Mouse (Mus musculus): Measurements from ENCODE around the gene Opa3. TPM values are rescaled to one million over a fixed set of nuclear protein-coding genes. Genes with fewer than 3 reads are reported as not detected.

Gene Opa3
- polyA plus RNA-seq, 1 experiment, result 15.7 TPM

DNA sequence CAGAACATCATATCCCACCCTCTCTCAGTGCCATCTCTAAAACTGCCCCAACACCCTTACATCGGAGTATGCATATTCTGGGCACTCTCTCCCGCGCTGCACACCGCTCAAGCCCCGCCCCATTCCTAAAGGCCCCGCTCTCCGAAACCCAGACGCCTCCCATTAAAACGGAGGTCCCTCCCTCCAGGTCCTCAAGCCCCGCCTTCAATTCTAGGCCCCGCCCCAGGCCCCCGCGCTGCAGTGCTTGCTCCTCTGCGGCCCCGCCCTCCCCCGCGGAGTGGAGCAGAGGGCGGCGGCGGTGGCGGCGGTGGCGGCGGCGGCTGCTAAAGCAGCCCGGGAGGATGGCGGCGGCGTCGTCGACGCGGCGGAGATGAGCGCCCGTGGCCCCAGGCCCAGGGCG is 54.3 kb downstream of the Opa3 start, which contains the start of gene Rtn2:
TSS of gene Rtn2 (plus strand) at position 240 of the 400 bp plus-strand sequence.
- TF ChIP-seq GATA1 (IDR thresholded peaks at IDR 0.05; ENCODE audit: low read length), result no peak

- TF ChIP-seq GATA1 (IDR thresholded peaks at IDR 0.05; ENCODE audit: low read length), result no peak
Measured at GRCm38 (mm10) chr7:19282791-19283405, 54.8 kb downstream of the Opa3 start.

- no peak for TF ChIP-seq GATA1 (IDR thresholded peaks at IDR 0.05; ENCODE audit: low read length)
Measured at GRCm38 (mm10) chr7:19283406-19283804, 55.3 kb downstream of the Opa3 start.

- no peak for TF ChIP-seq GATA1 (IDR thresholded peaks at IDR 0.05; ENCODE audit: low read length)
Measured at GRCm38 (mm10) chr7:19284763-19285162, 56.6 kb downstream of the Opa3 start.

- no peak for TF ChIP-seq GATA1 (IDR thresholded peaks at IDR 0.05; ENCODE audit: low read length)
Measured at GRCm38 (mm10) chr7:19290969-19291596, 62.9 kb downstream of the Opa3 start.

- TF ChIP-seq GATA1 (IDR thresholded peaks at IDR 0.05; ENCODE audit: low read length), result no peak
Measured at GRCm38 (mm10) chr7:19295503-19296185, 67.5 kb downstream of the Opa3 start.

- no peak for TF ChIP-seq GATA1 (IDR thresholded peaks at IDR 0.05; ENCODE audit: low read length)
Measured at GRCm38 (mm10) chr7:19297034-19297433, 68.9 kb downstream of the Opa3 start.

DNA sequence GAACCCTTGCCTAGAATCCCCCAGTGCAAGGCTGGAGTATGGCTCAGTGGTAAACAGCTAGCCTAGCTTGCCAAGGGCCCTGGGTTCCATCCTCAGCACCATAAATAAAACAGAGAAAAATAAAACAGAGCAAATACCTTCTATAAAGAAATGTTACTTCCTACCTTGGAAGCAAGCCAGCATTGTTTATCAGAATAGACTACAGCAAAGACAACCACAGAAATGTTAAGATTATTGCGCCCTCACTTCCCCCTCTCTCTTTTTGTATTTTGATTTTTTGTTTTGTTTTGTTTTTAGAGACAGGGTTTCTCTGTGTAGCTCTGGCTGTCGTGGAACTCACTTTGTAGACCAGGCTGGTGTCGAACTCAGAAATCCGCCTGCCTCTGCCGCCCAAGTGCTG is 69.7 kb downstream of the Opa3 start:
- no peak for TF ChIP-seq GATA1 (IDR thresholded peaks at IDR 0.05; ENCODE audit: low read length)

DNA sequence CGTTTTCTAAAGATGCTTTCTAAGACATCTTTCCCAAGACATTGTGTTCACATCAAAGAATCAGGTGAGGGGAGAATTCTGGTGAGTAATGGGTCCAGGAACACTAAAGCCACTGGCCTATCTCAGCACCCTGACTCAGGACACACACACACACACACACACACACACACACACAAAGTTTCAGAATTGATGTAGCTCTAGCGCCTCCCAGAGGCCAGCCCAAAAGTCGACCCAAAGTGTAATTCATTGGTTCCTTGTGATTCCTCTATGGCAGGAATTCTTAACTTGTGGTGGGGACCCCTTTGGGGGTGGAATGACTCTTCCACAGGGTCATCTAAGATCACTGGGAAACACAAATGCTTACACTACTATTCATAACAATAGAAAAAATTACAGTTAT is 71.1 kb downstream of the Opa3 start:
- TF ChIP-seq GATA1 (IDR thresholded peaks at IDR 0.05; ENCODE audit: low read length), result no peak

GRCm38 (mm10) chr7:19300501-19301421 is 72.6 kb downstream of the Opa3 start:
- no peak for TF ChIP-seq GATA1 (IDR thresholded peaks at IDR 0.05; ENCODE audit: low read length)

- TF ChIP-seq GATA1 (IDR thresholded peaks at IDR 0.05; ENCODE audit: low read length), result no peak
Measured at GRCm38 (mm10) chr7:19301461-19302263, 73.5 kb downstream of the Opa3 start.

- TF ChIP-seq GATA1 (IDR thresholded peaks at IDR 0.05; ENCODE audit: low read length), result no peak
Measured at GRCm38 (mm10) chr7:19302264-19303045, 74.3 kb downstream of the Opa3 start.

DNA sequence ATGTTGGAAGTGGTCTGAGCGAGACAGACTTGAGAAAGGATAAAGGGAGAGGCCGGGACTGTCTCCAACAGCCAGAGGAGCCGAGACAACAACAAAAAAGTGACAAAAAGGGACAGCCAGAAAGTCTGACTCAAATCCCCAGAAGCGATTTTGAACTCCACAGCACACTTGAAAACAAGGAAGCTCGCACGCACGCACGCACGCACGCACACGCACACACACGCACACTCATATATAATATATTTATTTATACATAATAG is 74.8 kb downstream of the Opa3 start:
- no peak for TF ChIP-seq GATA1 (IDR thresholded peaks at IDR 0.05; ENCODE audit: low read length)

DNA sequence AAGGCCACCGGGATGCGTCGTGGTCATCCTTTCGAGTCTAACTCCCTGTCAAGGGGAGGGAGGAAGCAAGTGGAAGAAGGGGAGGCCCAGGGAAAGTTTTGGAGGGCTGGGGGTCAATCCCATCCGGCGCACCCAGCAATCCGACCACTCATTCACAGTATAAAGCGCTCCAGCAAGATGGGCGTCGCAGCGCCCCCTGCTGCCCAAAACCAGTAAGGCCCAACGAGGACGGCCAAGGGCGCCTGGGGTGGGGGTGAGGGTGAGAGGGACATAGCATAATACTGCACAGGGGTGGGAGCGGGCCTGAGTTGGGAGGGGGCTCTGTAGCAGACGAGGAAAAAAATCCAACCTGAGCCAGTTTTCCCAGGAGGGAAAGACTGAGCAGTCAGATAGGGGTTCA is 75.6 kb downstream of the Opa3 start:
- no peak for TF ChIP-seq GATA1 (IDR thresholded peaks at IDR 0.05; ENCODE audit: low read length)
